Mouse (Mus musculus) thymus, adult 2 months (tissue): ENCODE results near the gene Fam174a.

Experiments
- CTCF ChIP-seq: fragments of 200-500 bp; IDR thresholded peaks from 2 replicates; pipeline ENCODE4 v1.5.1; 2012; ENCODE audit warnings: mild to moderate bottlenecking, control low read depth, low read length, moderate library complexity, borderline replicate concordance; ENCODE audit not compliant: control insufficient read depth, poor library complexity, insufficient read depth; ENCODE audit errors: extremely low read depth
- POLR2A ChIP-seq: fragments of 200-500 bp; IDR thresholded peaks from 2 replicates; pipeline ENCODE4 v1.6.1; 2012; ENCODE audit warnings: mild to moderate bottlenecking, low read length, control low read depth, moderate library complexity; ENCODE audit not compliant: control insufficient read depth, poor library complexity, insufficient read depth; ENCODE audit errors: extremely low read depth

- no peak for TF ChIP-seq CTCF
- no peak for TF ChIP-seq POLR2A
These were observed 26.2 kb downstream of the Fam174a start for GRCm38 (mm10) chr1:95339618-95340017.
